Mouse (Mus musculus): ENCODE data around the gene Nup210l. TPM values are rescaled to one million over a fixed set of nuclear protein-coding genes. Genes with fewer than 3 reads are reported as not detected.

The Nup210l gene
- polyA plus RNA-seq, 1 experiment from 2014 or later: 0.67 TPM

DNA sequence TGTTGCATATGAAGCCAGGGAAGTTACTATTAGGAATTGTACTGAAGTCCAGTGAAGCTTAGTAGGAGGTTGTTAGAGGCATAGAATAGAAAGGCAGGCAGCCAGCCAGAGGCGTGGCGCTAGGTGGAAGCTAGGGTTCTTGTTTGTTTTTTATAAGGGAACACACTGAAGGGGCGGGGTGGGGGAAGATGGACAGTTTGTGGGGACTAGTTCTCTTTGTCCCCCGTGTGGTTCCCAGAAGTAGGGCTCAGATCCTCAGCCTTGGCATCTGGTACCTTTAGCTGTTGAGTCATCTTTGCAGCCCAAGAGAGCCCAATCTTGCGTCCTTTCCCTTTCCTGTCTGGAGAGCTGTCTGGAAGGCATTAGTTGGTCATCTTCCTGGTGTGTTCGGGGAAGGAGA is 18.7 kb upstream of the Nup210l start:
- H3K4me2 ChIP-seq (ENCODE audit: low read depth, low read length, severe bottlenecking): no peak overlapping the region
- no peak overlapping the region for H3K4me3 ChIP-seq (ENCODE audit: low read depth, low read length)
- 95% methylated on average over 6 of the region's 6 CpGs for WGBS

DNA sequence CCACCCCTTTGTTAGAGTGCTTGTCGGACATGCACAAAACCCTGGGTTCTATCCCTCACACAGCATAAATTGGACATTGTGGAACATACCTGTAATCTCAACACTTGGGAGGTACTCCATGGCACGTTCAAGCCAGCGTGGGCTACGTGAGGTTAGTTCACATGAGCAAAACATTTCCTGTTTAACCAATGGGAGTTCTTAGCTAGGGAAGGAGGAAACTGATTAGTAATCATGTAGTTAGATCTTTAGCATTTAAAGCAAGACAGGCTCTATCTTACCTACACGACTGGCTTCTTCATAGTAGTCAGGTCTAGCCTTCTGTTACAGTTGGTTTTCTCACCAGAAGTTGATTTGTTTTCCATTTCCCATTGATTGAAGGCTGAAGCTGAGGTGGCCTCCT is 17.9 kb upstream of the Nup210l start:
- Histone ChIP-seq H3K9ac (ENCODE audit: low read length) (no peak overlapping the region), H3K9me3 (ENCODE audit: control insufficient read depth, low read length) (no peaks in the 10 kb centered on the region), H3K36me3 (ENCODE audit: control insufficient read depth, insufficient read depth, low read length) (peaks cover 19% of the 10 kb centered on the region), H3K4me1 (replicated peaks; ENCODE audit: control insufficient read depth, insufficient read depth, low read length) (peaks cover 12% of the 10 kb centered on the region), H3K27ac (ENCODE audit: low read depth, low read length) (no peak overlapping the region), H3K27me3 (ENCODE audit: control insufficient read depth, insufficient read depth, low read length) (no peaks in the 10 kb centered on the region), H3K4me2 (ENCODE audit: low read depth, low read length, severe bottlenecking) (no peak overlapping the region), H3K4me3 (ENCODE audit: low read depth, low read length) (no peak overlapping the region)
- no peak for DNase-seq (ENCODE audit: low spot score)
- no peak for ATAC-seq (replicated peaks; ENCODE audit: low FRiP score)
- WGBS: 93% methylated on average over 5 of the region's 5 CpGs

More for the DNA sequence above, 18.7 kb upstream of the Nup210l start:
- ATAC-seq (replicated peaks; ENCODE audit: low FRiP score) (no peak), DNase-seq (ENCODE audit: low spot score) (no peak)
- Histone ChIP-seq H3K4me1 (replicated peaks; ENCODE audit: control insufficient read depth, insufficient read depth, low read length) (peaks cover 13% of the 10 kb centered on the region), H3K9ac (ENCODE audit: low read length) (no peak overlapping the region), H3K9me3 (ENCODE audit: control insufficient read depth, low read length) (no peaks in the 10 kb centered on the region), H3K27ac (ENCODE audit: low read depth, low read length) (no peak overlapping the region), H3K36me3 (ENCODE audit: control insufficient read depth, insufficient read depth, low read length) (peaks cover 13% of the 10 kb centered on the region), H3K27me3 (ENCODE audit: control insufficient read depth, insufficient read depth, low read length) (no peaks in the 10 kb centered on the region)

DNA sequence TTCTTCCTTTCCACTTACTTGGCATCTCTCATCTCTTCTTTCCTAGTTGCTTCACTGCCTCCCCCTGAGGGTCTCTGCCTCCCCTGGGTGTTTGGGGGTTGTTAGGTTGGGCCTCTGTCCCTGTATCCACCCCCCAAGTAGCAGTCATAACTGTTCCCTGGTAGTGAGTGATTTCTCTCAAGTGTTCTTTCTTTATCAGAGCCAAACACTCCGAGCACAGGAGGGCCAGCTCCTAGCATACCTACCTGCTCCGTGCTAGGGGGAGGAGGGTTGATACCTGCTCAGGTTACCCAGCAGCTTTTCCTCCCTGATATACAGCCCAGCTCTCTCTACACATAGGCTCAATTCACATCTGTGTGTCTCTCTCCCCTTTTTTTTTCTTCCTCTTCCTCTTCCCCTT is 15.3 kb upstream of the Nup210l start:
- Histone ChIP-seq H3K27ac (ENCODE audit: low read depth, low read length) (no peak overlapping the region), H3K4me2 (ENCODE audit: low read depth, low read length, severe bottlenecking) (no peak overlapping the region), H3K4me3 (ENCODE audit: low read depth, low read length) (no peak overlapping the region), H3K4me1 (replicated peaks; ENCODE audit: control insufficient read depth, insufficient read depth, low read length) (no peaks in the 10 kb centered on the region), H3K9ac (ENCODE audit: low read length) (no peak overlapping the region), H3K36me3 (ENCODE audit: control insufficient read depth, insufficient read depth, low read length) (peaks cover 25% of the 10 kb centered on the region), H3K27me3 (ENCODE audit: control insufficient read depth, insufficient read depth, low read length) (no peaks in the 10 kb centered on the region), H3K9me3 (ENCODE audit: control insufficient read depth, low read length) (no peaks in the 10 kb centered on the region)
- WGBS: 93% methylated on average over 2 of the region's 2 CpGs
- DNase-seq (ENCODE audit: low spot score): no peak
- ATAC-seq (replicated peaks; ENCODE audit: low FRiP score): no peak

DNA sequence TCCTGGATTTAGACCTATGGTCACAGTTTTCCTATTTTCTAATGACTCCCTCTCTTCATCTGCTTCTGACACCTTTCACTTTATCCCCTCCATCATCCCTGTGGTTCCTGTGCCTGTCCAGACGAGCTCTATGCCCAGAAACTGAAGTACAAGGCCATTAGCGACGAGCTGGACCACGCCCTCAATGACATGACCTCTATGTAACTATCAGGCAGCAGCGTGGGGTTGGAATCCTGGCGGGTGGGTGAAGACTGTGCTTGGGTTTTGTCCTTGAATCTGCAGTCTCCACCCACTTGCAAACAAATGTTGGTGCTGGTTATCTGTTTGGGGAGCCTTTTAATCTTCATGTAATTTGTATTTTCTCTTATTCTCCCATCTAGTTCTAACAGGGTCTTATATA is 13.0 kb upstream of the Nup210l start:
- no peaks in the 10 kb centered on the region for H3K27me3 ChIP-seq (ENCODE audit: control insufficient read depth, insufficient read depth, low read length)
- H3K9ac ChIP-seq (ENCODE audit: low read length): no peak overlapping the region
- DNase-seq (ENCODE audit: low spot score): no peak
- no peak for ATAC-seq (replicated peaks; ENCODE audit: low FRiP score)
- WGBS: 93% methylated on average over 6 of the region's 6 CpGs
- H3K9me3 ChIP-seq (ENCODE audit: control insufficient read depth, low read length): no peaks in the 10 kb centered on the region
- H3K4me3 ChIP-seq (ENCODE audit: low read depth, low read length): no peak overlapping the region
- H3K36me3 ChIP-seq (ENCODE audit: control insufficient read depth, insufficient read depth, low read length): peaks cover 29% of the 10 kb centered on the region
- no peak overlapping the region for H3K4me2 ChIP-seq (ENCODE audit: low read depth, low read length, severe bottlenecking)
- H3K4me1 ChIP-seq (replicated peaks; ENCODE audit: control insufficient read depth, insufficient read depth, low read length): no peaks in the 10 kb centered on the region
- no peak overlapping the region for H3K27ac ChIP-seq (ENCODE audit: low read depth, low read length)

DNA sequence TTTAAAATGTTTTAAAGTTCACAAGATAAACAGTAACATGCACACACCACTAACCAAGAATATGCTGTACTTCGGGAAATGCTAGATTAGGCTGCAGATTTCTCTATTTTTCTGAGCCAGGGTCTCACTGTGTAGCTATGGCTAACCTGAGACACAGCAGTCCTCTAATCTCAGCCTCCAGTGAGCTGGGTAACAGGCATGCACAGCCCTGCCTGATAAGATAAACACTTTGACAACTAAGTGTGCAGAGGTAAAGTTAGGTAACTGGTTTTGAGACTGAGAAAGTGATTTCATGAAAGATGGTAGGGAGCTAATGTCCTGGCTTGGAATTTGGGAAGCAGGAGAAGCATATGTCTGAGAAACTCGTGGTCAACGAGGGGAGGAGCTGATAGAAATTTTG is 9.5 kb upstream of the Nup210l start:
- no peak for ATAC-seq (replicated peaks; ENCODE audit: low FRiP score)
- 95% methylated on average over 3 of the region's 3 CpGs for WGBS
- H3K9me3 ChIP-seq (ENCODE audit: control insufficient read depth, low read length): no peaks in the 10 kb centered on the region

DNA sequence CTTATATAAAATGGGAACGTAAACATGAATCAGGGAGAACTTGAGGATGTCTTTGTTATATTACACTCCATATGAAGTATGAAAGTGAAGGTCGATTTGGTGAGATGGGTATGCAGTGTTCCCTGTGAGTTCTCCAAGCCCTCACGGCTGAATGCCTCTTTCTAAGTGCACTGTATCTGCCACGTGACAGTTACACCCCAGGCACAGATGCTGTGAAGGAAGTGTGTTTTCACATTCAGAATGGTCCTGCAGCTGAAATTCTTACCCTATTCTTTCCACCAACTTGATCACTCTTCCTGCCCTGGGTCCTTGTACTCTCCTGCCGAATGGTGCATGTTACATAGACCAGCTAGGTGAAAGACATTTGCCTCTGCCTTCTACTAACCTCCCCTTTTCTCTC is 6.0 kb upstream of the Nup210l start:
- WGBS: 84% methylated on average over 5 of the region's 5 CpGs

More for the DNA sequence above, 9.5 kb upstream of the Nup210l start:
- H3K36me3 ChIP-seq (ENCODE audit: control insufficient read depth, insufficient read depth, low read length): peaks cover 22% of the 10 kb centered on the region; the same call in 1 of the 2 replicates
- H3K27me3 ChIP-seq (ENCODE audit: control insufficient read depth, insufficient read depth, low read length): no peaks in the 10 kb centered on the region
- H3K4me2 ChIP-seq (ENCODE audit: low read depth, low read length, severe bottlenecking): no peak overlapping the region
- H3K4me1 ChIP-seq (replicated peaks; ENCODE audit: control insufficient read depth, insufficient read depth, low read length): no peaks in the 10 kb centered on the region
- H3K9ac ChIP-seq (ENCODE audit: low read length): no peak overlapping the region
- no peak overlapping the region for H3K27ac ChIP-seq (ENCODE audit: low read depth, low read length)
- no peak overlapping the region for H3K4me3 ChIP-seq (ENCODE audit: low read depth, low read length)
- DNase-seq (ENCODE audit: low spot score): no peak

DNA sequence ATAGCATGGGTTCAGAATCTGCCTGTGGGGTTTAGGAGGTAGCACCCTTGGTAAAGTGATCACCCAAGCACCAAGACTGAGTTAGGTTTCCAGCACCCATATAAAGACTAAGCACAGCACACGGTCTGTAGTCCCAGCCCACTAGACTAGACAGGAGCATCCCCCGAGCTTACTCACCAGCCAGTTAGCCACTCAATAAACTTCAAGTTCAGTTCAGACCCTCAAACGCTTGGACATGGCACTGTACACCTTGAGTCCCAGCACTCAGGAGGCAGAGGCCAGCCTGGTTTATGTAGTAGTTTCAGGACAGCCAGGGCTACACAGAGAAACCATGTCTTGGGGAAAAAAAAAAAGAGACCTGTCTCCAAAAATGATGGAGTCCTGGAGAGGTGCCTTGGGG is 2.9 kb upstream of the Nup210l start:
- Histone ChIP-seq H3K36me3 (ENCODE audit: control insufficient read depth, insufficient read depth, low read length) (peaks cover 3% of the 10 kb centered on the region; the same call in 1 of the 2 replicates), H3K9me3 (ENCODE audit: control insufficient read depth, low read length) (no peaks in the 10 kb centered on the region), H3K9ac (ENCODE audit: low read length) (no peak overlapping the region), H3K4me1 (replicated peaks; ENCODE audit: control insufficient read depth, insufficient read depth, low read length) (no peaks in the 10 kb centered on the region), H3K4me2 (ENCODE audit: low read depth, low read length, severe bottlenecking) (no peak overlapping the region), H3K4me3 (ENCODE audit: low read depth, low read length) (no peak overlapping the region), H3K27me3 (ENCODE audit: control insufficient read depth, insufficient read depth, low read length) (no peaks in the 10 kb centered on the region), H3K27ac (ENCODE audit: low read depth, low read length) (no peak overlapping the region)
- 91% methylated on average over 3 of the region's 3 CpGs for WGBS
- DNase-seq (ENCODE audit: low spot score) (no peak), ATAC-seq (replicated peaks; ENCODE audit: low FRiP score) (no peak)

More for the DNA sequence above, 6.0 kb upstream of the Nup210l start:
- Histone ChIP-seq H3K9ac (ENCODE audit: low read length) (no peak overlapping the region), H3K27me3 (ENCODE audit: control insufficient read depth, insufficient read depth, low read length) (no peaks in the 10 kb centered on the region), H3K4me2 (ENCODE audit: low read depth, low read length, severe bottlenecking) (no peak overlapping the region), H3K27ac (ENCODE audit: low read depth, low read length) (no peak overlapping the region), H3K4me3 (ENCODE audit: low read depth, low read length) (no peak overlapping the region), H3K36me3 (ENCODE audit: control insufficient read depth, insufficient read depth, low read length) (peaks cover 7% of the 10 kb centered on the region; the same call in 1 of the 2 replicates), H3K4me1 (replicated peaks; ENCODE audit: control insufficient read depth, insufficient read depth, low read length) (no peaks in the 10 kb centered on the region), H3K9me3 (ENCODE audit: control insufficient read depth, low read length) (no peaks in the 10 kb centered on the region)
- DNase-seq (ENCODE audit: low spot score) (no peak), ATAC-seq (replicated peaks; ENCODE audit: low FRiP score) (no peak)

DNA sequence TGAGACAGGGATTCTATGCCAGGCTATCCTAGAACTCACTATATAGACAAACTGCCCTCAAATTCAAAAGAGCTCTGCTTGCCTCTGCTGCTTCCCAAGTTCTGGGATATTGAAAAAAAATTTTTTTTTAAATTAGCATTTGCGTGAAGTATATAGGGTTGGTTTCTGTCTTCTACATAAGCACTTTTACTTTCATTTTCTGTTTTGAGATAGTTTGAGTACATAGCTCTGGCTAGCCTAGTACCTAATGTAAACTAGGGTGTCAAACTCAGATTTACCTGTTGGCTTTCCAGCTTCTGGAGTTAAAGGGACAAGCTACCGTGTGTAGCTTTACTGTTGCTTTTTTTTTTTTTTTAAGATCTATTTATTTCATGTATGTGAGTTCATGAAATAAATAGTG is 2.3 kb upstream of the Nup210l start:
- Histone ChIP-seq H3K4me3 (ENCODE audit: low read depth, low read length) (no peak overlapping the region), H3K9ac (ENCODE audit: low read length) (no peak overlapping the region), H3K27me3 (ENCODE audit: control insufficient read depth, insufficient read depth, low read length) (no peaks in the 10 kb centered on the region)

DNA sequence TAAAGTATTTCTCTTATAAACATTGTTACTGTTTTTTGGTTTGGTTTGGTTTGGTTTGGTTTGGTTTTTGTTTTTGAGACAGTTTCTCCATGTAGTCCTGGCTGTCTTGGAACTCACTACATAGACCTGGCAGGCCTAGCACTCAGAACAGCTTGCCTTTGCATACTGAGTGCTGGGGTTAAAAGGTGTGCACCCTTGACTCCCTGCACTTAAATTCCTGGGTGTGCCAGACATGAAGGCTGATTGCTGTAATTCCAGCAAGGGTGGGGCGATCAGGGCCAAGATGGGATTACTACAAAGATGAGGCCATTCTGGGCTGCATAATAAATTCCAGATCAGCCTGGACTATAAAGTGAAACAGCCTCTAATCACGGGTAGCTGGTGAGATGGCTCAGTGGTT is 1.7 kb upstream of the Nup210l start:
- 77% methylated on average over 2 of the region's 2 CpGs for WGBS
- ATAC-seq (replicated peaks; ENCODE audit: low FRiP score): no peak
- H3K4me3 ChIP-seq (ENCODE audit: low read depth, low read length): no peak overlapping the region

More for the DNA sequence above, 2.3 kb upstream of the Nup210l start:
- Histone ChIP-seq H3K9me3 (ENCODE audit: control insufficient read depth, low read length) (no peaks in the 10 kb centered on the region), H3K4me2 (ENCODE audit: low read depth, low read length, severe bottlenecking) (no peak overlapping the region), H3K36me3 (ENCODE audit: control insufficient read depth, insufficient read depth, low read length) (peaks cover 3% of the 10 kb centered on the region; the same call in 1 of the 2 replicates), H3K27ac (ENCODE audit: low read depth, low read length) (no peak overlapping the region), H3K4me1 (replicated peaks; ENCODE audit: control insufficient read depth, insufficient read depth, low read length) (no peaks in the 10 kb centered on the region)
- ATAC-seq (replicated peaks; ENCODE audit: low FRiP score) (no peak), DNase-seq (ENCODE audit: low spot score) (no peak)
- 94% methylated on average over 2 of the region's 2 CpGs for WGBS

More for the DNA sequence above, 1.7 kb upstream of the Nup210l start:
- Histone ChIP-seq H3K36me3 (ENCODE audit: control insufficient read depth, insufficient read depth, low read length) (peaks cover 3% of the 10 kb centered on the region; the same call in 1 of the 2 replicates), H3K27me3 (ENCODE audit: control insufficient read depth, insufficient read depth, low read length) (no peaks in the 10 kb centered on the region), H3K9me3 (ENCODE audit: control insufficient read depth, low read length) (no peaks in the 10 kb centered on the region), H3K27ac (ENCODE audit: low read depth, low read length) (no peak overlapping the region), H3K4me2 (ENCODE audit: low read depth, low read length, severe bottlenecking) (no peak overlapping the region), H3K4me1 (replicated peaks; ENCODE audit: control insufficient read depth, insufficient read depth, low read length) (no peaks in the 10 kb centered on the region), H3K9ac (ENCODE audit: low read length) (no peak overlapping the region)
- DNase-seq (ENCODE audit: low spot score): no peak
